Mouse (Mus musculus): ENCODE measurements around the gene Birc6. TPM values are rescaled to one million over a fixed set of nuclear protein-coding genes. Genes with fewer than 3 reads are reported as not detected.
"Not testable (repeated sequence)": the region's sequence is repeated elsewhere in the genome, so short reads cannot be mapped to it uniquely, and the experiment has no call there.

Birc6 gene
- total RNA-seq, 2 experiments from 2014 or later: 115 to 124 TPM

- no peak for TF ChIP-seq CTCF (conservative IDR thresholded peaks at IDR 0.05)
- no peak for DNase-seq (ENCODE audit: low spot score in 2 of 2)
- H3K4me3 ChIP-seq: no peak overlapping the region
- no peak overlapping the region for H3K27ac ChIP-seq
Measured at GRCm38 (mm10) chr17:74688555-74688954, 160.5 kb downstream of the Birc6 start.

- no peak for TF ChIP-seq CTCF (conservative IDR thresholded peaks at IDR 0.05)
- DNase-seq (ENCODE audit: low spot score in 2 of 2): no peak
- H3K4me3 ChIP-seq: no peak overlapping the region
- H3K27ac ChIP-seq: no peak overlapping the region
Measured at GRCm38 (mm10) chr17:74689406-74689805, 161.3 kb downstream of the Birc6 start.

GRCm38 (mm10) chr17:74701661-74702060 lies 173.6 kb downstream of the Birc6 start:
- not testable (repeated sequence) for DNase-seq (ENCODE audit: low spot score in 2 of 2); H3K4me3 ChIP-seq

GRCm38 (mm10) chr17:74705480-74705879 lies 177.4 kb downstream of the Birc6 start:
- TF ChIP-seq CTCF (conservative IDR thresholded peaks at IDR 0.05): no peak
- H3K27ac ChIP-seq: no peak overlapping the region
- no peak for DNase-seq (ENCODE audit: low spot score in 2 of 2)
- no peak overlapping the region for H3K4me3 ChIP-seq

More at GRCm38 (mm10) chr17:74701661-74702060, 173.6 kb downstream of the Birc6 start:
- H3K27ac ChIP-seq: not testable (repeated sequence)

- DNase-seq (ENCODE audit: low spot score in 2 of 2): no peak
- Histone ChIP-seq H3K27ac (no peak overlapping the region), H3K4me3 (no peak overlapping the region)
- TF ChIP-seq CTCF (conservative IDR thresholded peaks at IDR 0.05): no peak
Measured at GRCm38 (mm10) chr17:74706593-74706992, 178.5 kb downstream of the Birc6 start.

- no peak overlapping the region for H3K27ac ChIP-seq
- no peak overlapping the region for H3K4me3 ChIP-seq
- TF ChIP-seq CTCF (conservative IDR thresholded peaks at IDR 0.05): no peak
- no peak for DNase-seq (ENCODE audit: low spot score in 2 of 2)
Measured at GRCm38 (mm10) chr17:74707637-74708152, 179.6 kb downstream of the Birc6 start.

GRCm38 (mm10) chr17:74710731-74711130 lies 182.6 kb downstream of the Birc6 start:
- Histone ChIP-seq H3K4me3 (no peak overlapping the region), H3K27ac (no peak overlapping the region)
- no peak for TF ChIP-seq CTCF (conservative IDR thresholded peaks at IDR 0.05)
- DNase-seq (ENCODE audit: low spot score in 2 of 2): no peak

- no peak for TF ChIP-seq CTCF (conservative IDR thresholded peaks at IDR 0.05)
- no peak overlapping the region for H3K27ac ChIP-seq
- DNase-seq (ENCODE audit: low spot score in 2 of 2): no peak
- no peak overlapping the region for H3K4me3 ChIP-seq
Measured at GRCm38 (mm10) chr17:74711627-74712026, 183.5 kb downstream of the Birc6 start.

- no peak for TF ChIP-seq CTCF (conservative IDR thresholded peaks at IDR 0.05)
- DNase-seq (ENCODE audit: low spot score in 2 of 2): no peak
- H3K4me3 ChIP-seq: no peak overlapping the region
- no peak overlapping the region for H3K27ac ChIP-seq
Measured at GRCm38 (mm10) chr17:74715128-74715527, 187.0 kb downstream of the Birc6 start.

GRCm38 (mm10) chr17:74715724-74716123 lies 187.6 kb downstream of the Birc6 start:
- TF ChIP-seq CTCF (conservative IDR thresholded peaks at IDR 0.05): no peak
- no peak overlapping the region for H3K27ac ChIP-seq
- DNase-seq (ENCODE audit: low spot score in 2 of 2): no peak

GRCm38 (mm10) chr17:74716643-74717042 lies 188.5 kb downstream of the Birc6 start:
- no peak for TF ChIP-seq CTCF (conservative IDR thresholded peaks at IDR 0.05)
- no peak overlapping the region for H3K4me3 ChIP-seq
- no peak for DNase-seq (ENCODE audit: low spot score in 2 of 2)
- peak overlapping the region; percentile 73; the same call in 1 of the 2 replicates for H3K27ac ChIP-seq

More at GRCm38 (mm10) chr17:74715724-74716123, 187.6 kb downstream of the Birc6 start:
- no peak overlapping the region for H3K4me3 ChIP-seq

- DNase-seq (ENCODE audit: low spot score in 2 of 2): no peak
- no peak for TF ChIP-seq CTCF (conservative IDR thresholded peaks at IDR 0.05)
- Histone ChIP-seq H3K27ac (peak overlapping the region; percentile 73), H3K4me3 (peak overlapping the region; percentile 81)
Measured at GRCm38 (mm10) chr17:74717091-74717617, 189.1 kb downstream of the Birc6 start.

- peak; percentile 95 to 97 for DNase-seq (ENCODE audit: low spot score in 2 of 2)
- TF ChIP-seq CTCF (conservative IDR thresholded peaks at IDR 0.05): no peak
- H3K27ac ChIP-seq: peak within 1 kb of the TSS; percentile 73
- peak within 1 kb of the TSS; percentile 81 for H3K4me3 ChIP-seq
Measured at GRCm38 (mm10) chr17:74717618-74718151, 189.6 kb downstream of the Birc6 start, which contains the start of gene Ttc27. TSS of gene Ttc27 (plus strand) at chr17:74717732.

- DNase-seq (ENCODE audit: low spot score in 2 of 2): no peak
- peak; percentile 55 for TF ChIP-seq CTCF (conservative IDR thresholded peaks at IDR 0.05)
- Histone ChIP-seq H3K27ac (no peak overlapping the region), H3K4me3 (no peak overlapping the region)
Measured at GRCm38 (mm10) chr17:74732872-74733271, 204.8 kb downstream of the Birc6 start.

Measured in layer of hippocampus, adult 2 months (tissue).